Mouse (Mus musculus): ENCODE measurements around the gene Smug1. TPM values are rescaled to one million over a fixed set of nuclear protein-coding genes. Genes with fewer than 3 reads are reported as not detected.

The Smug1 gene
- 5.7 and 7.2 TPM in 2 replicates for polyA plus RNA-seq (2012; ENCODE audit: low replicate concordance)

DNA sequence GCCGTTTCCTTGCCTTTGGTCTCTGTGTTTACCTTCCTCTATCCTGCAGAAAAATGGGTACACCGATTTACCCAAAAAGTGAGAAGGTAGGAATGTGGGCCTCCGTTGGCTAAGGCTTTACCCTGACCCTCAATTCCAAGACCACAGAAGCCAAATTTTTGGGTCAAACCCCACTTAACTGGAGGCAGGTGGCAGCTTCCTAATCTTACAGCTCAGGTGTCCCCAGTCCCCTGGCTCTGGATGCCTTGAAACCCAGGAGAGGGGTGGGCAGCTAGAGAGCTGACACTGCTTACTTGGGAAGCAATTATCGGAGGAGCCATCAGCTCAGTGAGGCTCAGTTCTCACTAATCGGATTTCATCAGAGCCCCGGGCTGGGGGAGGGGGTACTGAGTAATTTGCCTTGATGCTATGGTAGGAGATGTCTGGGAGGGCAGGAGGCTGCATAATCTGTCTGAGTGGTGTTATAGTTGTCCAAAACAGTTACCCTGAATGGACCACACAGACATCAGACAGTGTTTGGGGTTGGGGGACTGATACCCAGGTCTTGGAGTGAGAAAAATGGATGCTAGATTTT lies at the start of gene Smug1:
Gene Smug1, minus strand, starts transcription at position 51 of the 574 bp plus-strand sequence.

Other genes with a start within 250 kb of the Smug1 start
- not detected in 2 replicates for gene Hoxc13, start 246.0 kb downstream of the Smug1 start, polyA plus RNA-seq (2012; ENCODE audit: low replicate concordance)
- gene Hoxc12, start 230.3 kb downstream of the Smug1 start, polyA plus RNA-seq (2012; ENCODE audit: low replicate concordance), result not detected in 2 replicates
- gene Hoxc11, start 212.7 kb downstream of the Smug1 start, polyA plus RNA-seq (2012; ENCODE audit: low replicate concordance), result not detected in 2 replicates
- not detected in 2 replicates for gene Hoxc10, start 200.3 kb downstream of the Smug1 start, polyA plus RNA-seq (2012; ENCODE audit: low replicate concordance)
- not detected in 2 replicates for gene Hoxc5, start 199.6 kb downstream of the Smug1 start, polyA plus RNA-seq (2012; ENCODE audit: low replicate concordance)
- 0.13 and 0.39 TPM in 2 replicates for gene Hoxc9, start 190.7 kb downstream of the Smug1 start, polyA plus RNA-seq (2012; ENCODE audit: low replicate concordance)
- not detected in 2 replicates for gene Hoxc8, start 176.5 kb downstream of the Smug1 start, polyA plus RNA-seq (2012; ENCODE audit: low replicate concordance)
- 0.22 and 0.58 TPM in 2 replicates for gene Hoxc6, start 168.8 kb downstream of the Smug1 start, polyA plus RNA-seq (2012; ENCODE audit: low replicate concordance)
- gene Hoxc4, start 148.2 kb downstream of the Smug1 start, polyA plus RNA-seq (2012; ENCODE audit: low replicate concordance), result 0.72 and 2.6 TPM in 2 replicates
- 1.2 and 3.2 TPM in 2 replicates for gene Cbx5, start 72.7 kb upstream of the Smug1 start, polyA plus RNA-seq (2012; ENCODE audit: low replicate concordance)
- 40.2 and 80.3 TPM in 2 replicates for gene Hnrnpa1, start 73.3 kb upstream of the Smug1 start, polyA plus RNA-seq (2012; ENCODE audit: low replicate concordance)
- gene Nfe2, start 91.3 kb upstream of the Smug1 start, polyA plus RNA-seq (2012; ENCODE audit: low replicate concordance), result 24.0 and 33.2 TPM in 2 replicates
- 13.2 and 36.2 TPM in 2 replicates for gene Copz1, start 105.6 kb upstream of the Smug1 start, polyA plus RNA-seq (2012; ENCODE audit: low replicate concordance)
- gene Gpr84, start 143.5 kb upstream of the Smug1 start, polyA plus RNA-seq (2012; ENCODE audit: low replicate concordance), result 0.13 and 0.15 TPM in 2 replicates
- gene Zfp385a, start 173.0 kb upstream of the Smug1 start, polyA plus RNA-seq (2012; ENCODE audit: low replicate concordance), result 180 and 361 TPM in 2 replicates
- 5.0 and 8.0 TPM in 2 replicates for gene Itga5, start 199.7 kb upstream of the Smug1 start, polyA plus RNA-seq (2012; ENCODE audit: low replicate concordance)

Measured in hematopoietic multipotent progenitor cell, adult 10-12 weeks (in vitro differentiated cells).